Comparison of ENCODE assay signal across 9 mouse cellular contexts in genomic region chr3:129590548-129591226, GRCm38 (mm10). TPM values are rescaled to one million over a fixed set of nuclear protein-coding genes. Genes with fewer than 3 reads are reported as not detected.
DNase-seq lines count a peak whose midpoint lies in the region; ATAC-seq and TF ChIP-seq lines count a peak whose summit lies in the region.
"Had no signal": no experiment of that assay in that cellular context is flagged by ENCODE, and none has a peak within 500 bp of the region (broad histone marks: within the 10 kb centered on the region; RNA-seq: fewer than 3 reads in every experiment).

No protein-coding gene starts in this region.

- peak overlapping the region; percentile 35 for H3K4me3 ChIP-seq in testis, adult 2 months (ENCODE audit: control insufficient read depth, low read depth, low read length)
- no peak overlapping the region for H3K4me3 ChIP-seq in kidney, embryonic 14.5 days (ENCODE audit: low read length)
- H3K4me3 ChIP-seq in neural tube, embryonic 15.5 days (replicated peaks) = no peak overlapping the region
- H3K4me3 ChIP-seq: stomach, embryonic 15.5 days had no signal

- no peaks in the 10 kb centered on the region for H3K27me3 ChIP-seq in testis, adult 2 months (ENCODE audit: control insufficient read depth, insufficient read depth, low read length)
- no peaks in the 10 kb centered on the region for H3K27me3 ChIP-seq in kidney, embryonic 14.5 days (ENCODE audit: control insufficient read depth, insufficient read depth, low read length)
- no peaks in the 10 kb centered on the region for H3K27me3 ChIP-seq in neural tube, embryonic 15.5 days (replicated peaks)
- H3K27me3 ChIP-seq: stomach, embryonic 15.5 days had no signal

- no peak overlapping the region for H3K4me2 ChIP-seq in kidney, embryonic 14.5 days (replicated peaks; ENCODE audit: low read depth, low read length)
- no peak overlapping the region for H3K4me2 ChIP-seq in neural tube, embryonic 15.5 days
- H3K4me2 ChIP-seq: stomach, embryonic 15.5 days had no signal

- H3K9ac ChIP-seq in kidney, embryonic 14.5 days (ENCODE audit: low read depth, low read length) = no peak overlapping the region
- no peak overlapping the region for H3K9ac ChIP-seq in neural tube, embryonic 15.5 days (replicated peaks)
- H3K9ac ChIP-seq: stomach, embryonic 15.5 days had no signal

- no peaks in the 10 kb centered on the region for H3K36me3 ChIP-seq in testis, adult 2 months (ENCODE audit: control insufficient read depth, insufficient read depth, low read length)
- no peaks in the 10 kb centered on the region; the same call in 1 of the 2 replicates for H3K36me3 ChIP-seq in kidney, embryonic 14.5 days (ENCODE audit: control insufficient read depth, insufficient read depth, low read length)
- no peaks in the 10 kb centered on the region for H3K36me3 ChIP-seq in neural tube, embryonic 15.5 days
- H3K36me3 ChIP-seq: stomach, embryonic 15.5 days had no signal

- ATAC-seq in kidney, embryonic 14.5 days (ENCODE audit: low FRiP score, low TSS enrichment) = no peak
- no peak for ATAC-seq in neural tube, embryonic 15.5 days (ENCODE audit: low FRiP score)
- no peak for ATAC-seq in monocyte, adult 5-6 weeks (replicated peaks; ENCODE audit: insufficient number of reproducible peaks, low FRiP score, low TSS enrichment, poor library complexity, severe bottlenecking)

- peaks cover 5% of the 10 kb centered on the region; the same call in 1 of the 2 replicates for H3K4me1 ChIP-seq in testis, adult 2 months (ENCODE audit: control insufficient read depth, insufficient read depth, low read length)
- H3K4me1 ChIP-seq in kidney, embryonic 14.5 days (ENCODE audit: control insufficient read depth, insufficient read depth, low read length) = no peaks in the 10 kb centered on the region
- H3K4me1 ChIP-seq in neural tube, embryonic 15.5 days = peaks cover 9% of the 10 kb centered on the region; the same call in 1 of the 2 replicates
- H3K4me1 ChIP-seq: stomach, embryonic 15.5 days had no signal

- no peak for TF ChIP-seq CTCF in testis, adult 2 months (IDR thresholded peaks at IDR 0.05; ENCODE audit: control insufficient read depth, insufficient read depth, insufficient replicate concordance, low read depth, low read length)

- WGBS in kidney, embryonic 14.5 days = 83% methylated on average over 17 of the region's 17 CpGs
- 72% methylated on average over 17 of the region's 17 CpGs for WGBS in neural tube, embryonic 15.5 days

- no peaks in the 10 kb centered on the region for H3K9me3 ChIP-seq in kidney, embryonic 14.5 days (ENCODE audit: control insufficient read depth, low read length)
- no peaks in the 10 kb centered on the region for H3K9me3 ChIP-seq in neural tube, embryonic 15.5 days (replicated peaks)
- H3K9me3 ChIP-seq: stomach, embryonic 15.5 days had no signal

- no peak overlapping the region for H3K27ac ChIP-seq in testis, adult 2 months (ENCODE audit: control insufficient read depth, insufficient read depth, low read depth, low read length)
- H3K27ac ChIP-seq in kidney, embryonic 14.5 days (ENCODE audit: low read depth, low read length) = no peak overlapping the region
- no peak overlapping the region for H3K27ac ChIP-seq in neural tube, embryonic 15.5 days (replicated peaks)
- H3K27ac ChIP-seq: stomach, embryonic 15.5 days had no signal

- TF ChIP-seq POLR2A in testis, adult 2 months (IDR thresholded peaks at IDR 0.05; ENCODE audit: control insufficient read depth, low read depth, low read length) = no peak

- no peak for DNase-seq in testis, postnatal 14 days (ENCODE audit: low spot score)
- DNase-seq in frontal cortex, postnatal 10 days (ENCODE audit: low spot score in 2 of 2) = peak; percentile 39 to 58
- DNase-seq in layer of hippocampus, postnatal 14 days (ENCODE audit: low spot score in 2 of 2) = peak; percentile 54 to 66
- DNase-seq in retina, adult 2 months (ENCODE audit: low read depth, low spot score) = peak; percentile 39

RNA-seq across cellular contexts. Expression of gene Elovl6, which starts 58.5 kb away (rescaled TPM):
- polyA plus RNA-seq in testis, adult 2 months (2012; rRNA removed) = 13.3 and 14.0 TPM in 2 replicates
- 10 to 100 TPM; 52.7 to 54.6 TPM for total RNA-seq in layer of hippocampus, postnatal 14 days (2021)
- polyA plus RNA-seq in kidney, embryonic 14.5 days (2014; fragmentation: Nextera tagmentation; extraction: Ambion mirVana) = 38.9 and 50.4 TPM in 2 replicates
- 41.6 and 43.7 TPM in 2 replicates for polyA plus RNA-seq in neural tube, embryonic 15.5 days (2015; fragmentation: Nextera tagmentation; extraction: Ambion mirVana)
- total RNA-seq in monocyte, adult 5-6 weeks (2017) = 4.9 to 14.4 TPM (median 6.5 TPM) in 3 replicates
